Mouse (Mus musculus) adrenal gland, postnatal 4 days (tissue): ENCODE results near the gene Nrap. TPM values are rescaled to one million over a fixed set of nuclear protein-coding genes. Genes with fewer than 3 reads are reported as not detected.
A peak's percentile ranks its signal among the peaks of the same experiment; 100 is the strongest.
"Not testable (repeated sequence)": the region's sequence is repeated elsewhere in the genome, so short reads cannot be mapped to it uniquely, and the experiment has no call there.

Experiments
- DNase-seq, 2 experiments: peaks; one replicate each; pipeline ENCODE4 v3.0.0; 2021 to 2022; ENCODE audit warnings: low spot score in 2 of 2, mixed read lengths in 2 of 2
- long read RNA-seq, 2 experiments: library from polyadenylated mRNA; stranded (forward); transcript quantifications; one replicate each; pipeline ENCODE4 v2.0.0; 2021
- total RNA-seq, 2 experiments: library from RNA; stranded (reverse); gene quantifications; 2 replicates each; pipeline ENCODE4 v1.2.3; 2021

Gene Nrap
- 10 to 100 TPM in 1 of 2 experiments, 1 to 10 TPM in 1; 3.7 to 12.2 TPM for total RNA-seq
- long read RNA-seq, experiment 1, full-length matches to known transcripts: 1 of 3 reads
- long read RNA-seq, experiment 1, partial matches to known transcripts: 2 of 3 reads
- long read RNA-seq, experiment 1, other reads (novel, unspliced or antisense): 0 of 3 reads
- long read RNA-seq, experiment 2, partial matches to known transcripts: 3 of 3 reads
- long read RNA-seq, experiment 2, other reads (novel, unspliced or antisense): 0 of 3 reads

GRCm38 (mm10) chr19:56389879-56390278 lies at the start of gene Nrap:
TSS of gene Nrap (minus strand) at chr19:56390037.
- no peak for DNase-seq

GRCm38 (mm10) chr19:56439072-56439434 lies 49.2 kb upstream of the Nrap start:
- no peak for DNase-seq

GRCm38 (mm10) chr19:56438357-56439071 lies 48.7 kb upstream of the Nrap start:
- DNase-seq: no peak

GRCm38 (mm10) chr19:56436380-56436779 lies 46.5 kb upstream of the Nrap start:
- DNase-seq: no peak

- DNase-seq: no peak
These were observed 43.7 kb upstream of the Nrap start for GRCm38 (mm10) chr19:56433581-56433980.

- no peak for DNase-seq
These were observed 42.9 kb upstream of the Nrap start for GRCm38 (mm10) chr19:56432706-56433105.

GRCm38 (mm10) chr19:56430369-56430768 lies 40.5 kb upstream of the Nrap start:
- DNase-seq: no peak

GRCm38 (mm10) chr19:56425492-56425891 lies 35.7 kb upstream of the Nrap start:
- no peak for DNase-seq

GRCm38 (mm10) chr19:56424606-56425395 lies 35.0 kb upstream of the Nrap start:
- no peak for DNase-seq

GRCm38 (mm10) chr19:56423370-56423769 lies 33.5 kb upstream of the Nrap start:
- DNase-seq: no peak

GRCm38 (mm10) chr19:56422476-56423338 lies 32.9 kb upstream of the Nrap start:
- DNase-seq: peak; percentile 71 to 72

- no peak for DNase-seq
These were observed 30.5 kb upstream of the Nrap start for GRCm38 (mm10) chr19:56420345-56420744.

GRCm38 (mm10) chr19:56419452-56419851 lies 29.6 kb upstream of the Nrap start:
- DNase-seq: no peak

- DNase-seq: no peak
These were observed 28.6 kb upstream of the Nrap start for GRCm38 (mm10) chr19:56418404-56418803.

GRCm38 (mm10) chr19:56409884-56410283 lies 20.0 kb upstream of the Nrap start:
- not testable (repeated sequence) for DNase-seq

GRCm38 (mm10) chr19:56406581-56406980 lies 16.7 kb upstream of the Nrap start:
- DNase-seq: no peak

- no peak for DNase-seq
These were observed 16.0 kb upstream of the Nrap start for GRCm38 (mm10) chr19:56405824-56406223.

- no peak for DNase-seq
These were observed 12.0 kb upstream of the Nrap start for GRCm38 (mm10) chr19:56401864-56402263.

- peak; percentile 45 to 59 for DNase-seq
These were observed 10.4 kb upstream of the Nrap start for GRCm38 (mm10) chr19:56400200-56400599.

- no peak for DNase-seq
These were observed 8.6 kb upstream of the Nrap start for GRCm38 (mm10) chr19:56398528-56398795.
